Mouse (Mus musculus) heart, postnatal 0 days (tissue): ENCODE data around the gene 4833427G06Rik. TPM values are rescaled to one million over a fixed set of nuclear protein-coding genes. Genes with fewer than 3 reads are reported as not detected.

Source experiments
- ATAC-seq: fragments of 200-750 bp; cut with Nextera tagmentation; 2 replicates; pipeline ENCODE4 v1.8.0; 2017; ENCODE audit warnings: low read depth, moderate number of reproducible peaks, moderate library complexity; ENCODE audit not compliant: insufficient read depth
- DNase-seq: peaks from one replicate; pipeline ENCODE4 v3.0.0-alpha.2; 2016; ENCODE audit warnings: low spot score
- H3K27ac ChIP-seq: fragments of 300-500 bp; sonication (generic); 2 replicates; pipeline ENCODE4 v1.5.1; 2014; ENCODE audit warnings: low read depth, mild to moderate bottlenecking
- H3K27me3 ChIP-seq: fragments of 300-500 bp; sonication (generic); 2 replicates; pipeline ENCODE4 v1.6.1; 2014; ENCODE audit warnings: low read length, mixed read lengths; ENCODE audit not compliant: control insufficient read depth, insufficient read depth
- H3K36me3 ChIP-seq: fragments of 300-500 bp; sonication (generic); replicated peaks from 2 replicates; pipeline ENCODE4 v1.6.1; 2014; ENCODE audit warnings: low read length, mixed read lengths; ENCODE audit not compliant: control insufficient read depth, insufficient read depth
- H3K4me1 ChIP-seq: fragments of 300-500 bp; sonication (generic); 2 replicates; pipeline ENCODE4 v1.6.1; 2014; ENCODE audit warnings: antibody characterized with exemption; ENCODE audit not compliant: control insufficient read depth, insufficient read depth
- H3K4me2 ChIP-seq: fragments of 300-500 bp; sonication (generic); 2 replicates; pipeline ENCODE4 v1.6.1; 2014; ENCODE audit warnings: low read depth, mild to moderate bottlenecking, low read length, moderate library complexity
- H3K4me3 ChIP-seq: fragments of 300-500 bp; sonication (generic); 2 replicates; pipeline ENCODE4 v1.5.1; 2014; ENCODE audit warnings: low read depth, low read length
- H3K9ac ChIP-seq: fragments of 300-500 bp; sonication (generic); replicated peaks from 2 replicates; pipeline ENCODE4 v1.6.1; 2014; ENCODE audit warnings: low read depth, low read length, mixed read lengths
- H3K9me3 ChIP-seq: fragments of 300-500 bp; sonication (generic); replicated peaks from 2 replicates; pipeline ENCODE4 v1.6.1; 2016; ENCODE audit warnings: low read length; ENCODE audit not compliant: control insufficient read depth
- CTCF ChIP-seq: IDR thresholded peaks from 2 replicates; pipeline ENCODE4 v1.5.1; 2016; ENCODE audit warnings: antibody characterized with exemption, control low read depth, low read depth
- EP300 ChIP-seq: IDR thresholded peaks from 2 replicates; pipeline ENCODE4 v1.6.1; 2016; ENCODE audit warnings: antibody characterized with exemption, low read depth
- WGBS: fragments of 180-500 bp; shearing (Covaris S2); extraction: QIAGEN DNeasy Blood & Tissue Kit; methylation state at CpG from one replicate; pipeline ENCODE4 v1.1.7; 2014; 5-methylcytosine and 5-hydroxymethylcytosine counted together
- polyA plus RNA-seq: library from polyadenylated mRNA; unstranded; fragments of >200 nt; fragmentation: Nextera tagmentation; extraction: Ambion mirVana; gene quantifications from 2 replicates; pipeline ENCODE4 v1.2.1, GENCODE M21; 2015
- total RNA-seq: library from RNA; depleted of rRNA; stranded (reverse); fragments of >200 nt; gene quantifications from 2 replicates; pipeline ENCODE4 v1.2.3, GENCODE M21; 2014; ENCODE audit warnings: low replicate concordance

Gene 4833427G06Rik
- total and polyA plus RNA-seq, 2 experiments from 2014 or later: not detected

DNA sequence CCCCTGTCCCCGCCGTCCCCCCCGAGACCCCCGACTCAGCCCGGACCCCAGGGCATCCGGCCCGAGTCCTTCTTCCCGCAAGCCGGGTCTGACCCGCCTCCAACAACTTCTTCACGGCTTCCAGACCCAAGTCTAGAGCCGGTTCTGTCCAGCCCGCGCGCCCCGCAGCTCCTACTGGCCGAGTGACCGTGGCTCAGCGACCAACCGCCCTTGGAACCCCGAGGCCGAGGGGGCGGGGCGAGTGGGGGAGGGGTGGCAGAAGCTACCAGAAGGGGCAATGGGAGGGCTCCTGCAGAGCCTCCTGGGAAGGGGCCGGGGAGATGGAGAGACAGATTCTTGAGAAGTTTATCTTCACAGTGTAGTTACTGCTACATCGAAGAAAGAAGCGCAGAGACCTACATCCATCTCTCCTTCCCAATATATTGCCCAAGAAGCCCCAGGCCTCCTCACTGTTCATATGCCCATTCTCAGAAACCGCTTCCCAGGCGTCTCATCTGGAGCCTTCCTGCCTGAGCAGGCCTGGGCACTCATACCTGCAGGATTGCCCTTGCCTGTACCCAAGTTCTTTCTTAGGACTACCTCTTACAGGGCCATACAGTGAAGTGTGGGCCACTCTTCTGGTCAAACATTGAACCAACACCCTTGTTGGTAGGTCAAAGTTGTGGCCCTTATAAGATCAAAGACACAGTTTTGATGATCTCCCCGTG lies 2.1 kb upstream of the 4833427G06Rik start:
- H3K4me1 ChIP-seq: 0 out of 2 replicates have a peak, but pooled peaks cover 7% of the 10 kb centered on the region
- WGBS: 9% methylated on average over 30 of the region's 30 CpGs
- no peaks in the 10 kb centered on the region for H3K36me3 ChIP-seq
- DNase-seq (peak; percentile 7), ATAC-seq (peak; percentile 64)
- H3K4me2 ChIP-seq: peak overlapping the region; percentile 99
- peak overlapping the region; percentile 57 for H3K9ac ChIP-seq
- H3K4me3 ChIP-seq: peak overlapping the region; percentile 58
- H3K9me3 ChIP-seq: no peaks in the 10 kb centered on the region
- no peak overlapping the region for H3K27ac ChIP-seq
- H3K27me3 ChIP-seq: peaks cover 22% of the 10 kb centered on the region
- TF ChIP-seq EP300: no peak
- no peak for TF ChIP-seq CTCF

DNA sequence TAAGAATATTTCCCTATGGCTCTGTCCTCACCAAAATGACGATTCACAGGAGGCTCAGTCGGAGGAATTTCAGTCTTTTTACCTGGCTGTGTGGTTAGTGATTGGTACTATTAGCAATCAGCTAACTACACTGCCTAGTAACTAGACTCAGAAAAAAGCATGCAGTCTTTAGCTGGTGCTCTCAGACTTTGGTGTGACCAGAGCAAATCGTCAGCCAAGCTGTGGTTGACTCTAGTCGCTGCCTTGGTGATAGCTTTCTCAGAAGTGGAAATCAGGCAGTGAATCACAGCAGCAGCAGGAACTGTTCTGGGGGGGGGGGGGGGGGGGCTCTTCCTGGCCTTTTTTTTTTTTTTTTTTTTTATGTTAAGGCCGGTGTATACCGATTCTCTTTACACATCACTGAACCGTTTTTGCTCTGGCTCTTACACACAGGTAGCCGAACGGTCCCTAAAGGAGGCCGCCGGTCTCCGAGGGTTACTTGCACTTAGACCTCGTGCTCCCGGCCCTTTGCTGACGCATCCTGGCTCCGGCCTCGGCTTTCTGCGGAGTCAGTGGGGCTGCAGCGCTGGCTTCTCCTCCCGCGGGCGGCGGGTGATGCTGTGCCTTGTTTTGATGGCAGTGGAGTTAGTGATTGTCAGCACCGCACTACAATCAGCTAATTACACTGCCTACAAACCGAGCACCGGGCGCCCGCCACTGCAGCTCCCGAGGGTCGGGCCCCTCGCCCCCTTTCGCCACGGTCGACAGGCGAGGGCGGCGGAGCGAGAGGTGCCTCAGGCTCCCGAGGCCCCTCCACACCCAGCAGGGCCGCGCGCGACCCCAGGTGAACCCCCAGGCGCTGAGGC lies 1.3 kb upstream of the 4833427G06Rik start:
- TF ChIP-seq CTCF (no peak), EP300 (no peak)
- Histone ChIP-seq H3K4me3 (peak overlapping the region; percentile 58), H3K27me3 (peaks cover 22% of the 10 kb centered on the region), H3K4me1 (0 out of 2 replicates have a peak, but pooled peaks cover 7% of the 10 kb centered on the region), H3K9me3 (no peaks in the 10 kb centered on the region), H3K27ac (no peak overlapping the region), H3K4me2 (peak overlapping the region; percentile 99), H3K36me3 (no peaks in the 10 kb centered on the region), H3K9ac (peak overlapping the region; percentile 57)
- 3% methylated on average over 44 of the region's 44 CpGs for WGBS
- ATAC-seq (peak; percentile 74; the same call in 1 of the 2 replicates), DNase-seq (peak; percentile 18)

DNA sequence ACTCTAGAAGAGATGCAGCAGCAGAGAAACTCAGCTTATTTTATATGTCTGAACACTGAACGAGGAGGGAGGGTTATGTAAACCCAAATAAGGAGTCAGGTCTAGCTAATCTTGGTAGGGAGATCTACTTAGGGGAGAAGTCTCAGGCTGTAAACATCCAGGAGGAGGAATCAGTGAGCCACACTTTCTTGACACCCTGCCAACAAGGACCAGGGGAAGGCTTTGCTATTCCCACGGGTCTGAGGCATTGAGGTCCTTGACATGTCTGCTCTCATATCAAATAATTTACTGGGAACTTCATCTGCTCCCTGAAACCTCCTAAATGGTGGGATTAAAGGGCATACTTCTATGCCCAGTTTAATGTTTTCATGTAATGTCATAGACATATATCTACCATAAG lies 5.6 kb downstream of the 4833427G06Rik start:
- H3K36me3 ChIP-seq: no peaks in the 10 kb centered on the region

DNA sequence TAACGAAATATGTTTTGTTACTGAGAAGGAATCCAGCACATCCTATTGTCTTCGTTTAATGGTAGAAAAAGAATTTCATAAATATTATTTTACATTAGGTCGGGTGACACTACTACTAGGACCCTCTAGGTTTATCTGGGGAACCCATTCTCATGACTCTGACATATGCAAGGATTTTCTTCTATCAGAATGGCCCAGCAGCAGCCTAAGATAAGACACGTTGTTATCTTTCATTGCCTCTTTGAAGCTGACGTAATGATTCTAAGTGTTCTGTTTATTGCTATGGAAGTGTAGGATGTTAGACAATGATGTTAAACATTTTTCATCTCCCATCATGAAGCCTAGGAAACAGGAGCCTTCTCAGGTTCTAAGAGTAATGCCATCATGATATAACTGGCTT lies 8.2 kb downstream of the 4833427G06Rik start:
- Histone ChIP-seq H3K4me1 (no peaks in the 10 kb centered on the region), H3K27me3 (no peaks in the 10 kb centered on the region), H3K9me3 (no peaks in the 10 kb centered on the region), H3K36me3 (no peaks in the 10 kb centered on the region), H3K4me2 (no peak overlapping the region), H3K9ac (no peak overlapping the region), H3K4me3 (no peak overlapping the region), H3K27ac (no peak overlapping the region)
- DNase-seq (no peak), ATAC-seq (no peak)
- 35% methylated on average over 5 of the region's 5 CpGs for WGBS
- TF ChIP-seq CTCF (no peak), EP300 (no peak)

More for the DNA sequence above, 5.6 kb downstream of the 4833427G06Rik start:
- H3K4me2 ChIP-seq: no peak overlapping the region
- H3K4me3 ChIP-seq: no peak overlapping the region
- peaks cover 13% of the 10 kb centered on the region; the same call in 1 of the 2 replicates for H3K27me3 ChIP-seq
- no peak overlapping the region for H3K27ac ChIP-seq
- DNase-seq: no peak
- no peak overlapping the region for H3K9ac ChIP-seq
- no peaks in the 10 kb centered on the region for H3K9me3 ChIP-seq
- no peak for ATAC-seq
- H3K4me1 ChIP-seq: no peaks in the 10 kb centered on the region
- 35% methylated on average over 2 of the region's 2 CpGs for WGBS
- TF ChIP-seq EP300: no peak
- TF ChIP-seq CTCF: no peak

DNA sequence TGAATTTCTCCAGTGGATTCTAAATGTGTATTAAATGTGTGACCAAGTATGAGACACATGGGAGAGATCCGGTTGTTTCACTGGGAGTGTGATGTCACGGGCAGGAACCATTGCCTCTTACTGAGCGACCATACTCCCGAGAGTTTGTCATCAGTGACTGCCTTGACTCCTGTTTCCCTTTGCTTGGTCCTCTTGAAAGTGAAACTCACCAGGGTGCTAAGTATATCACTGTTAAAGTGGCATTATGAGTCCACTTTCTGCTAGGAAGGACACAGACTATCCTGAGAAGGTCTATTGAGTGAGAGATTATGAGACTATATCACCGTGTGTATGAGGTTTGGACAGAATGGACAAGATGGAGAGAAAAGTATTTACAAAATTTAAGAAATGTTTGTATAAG lies 20.3 kb downstream of the 4833427G06Rik start:
- ATAC-seq (no peak), DNase-seq (no peak)
- H3K4me1 ChIP-seq: peaks cover 3% of the 10 kb centered on the region; the same call in 1 of the 2 replicates
- H3K4me3 ChIP-seq: no peak overlapping the region
- WGBS: 73% methylated on average over 5 of the region's 5 CpGs
- no peak for TF ChIP-seq CTCF
- H3K27me3 ChIP-seq: no peaks in the 10 kb centered on the region
- no peak overlapping the region for H3K9ac ChIP-seq
- H3K9me3 ChIP-seq: no peaks in the 10 kb centered on the region
- H3K36me3 ChIP-seq: no peaks in the 10 kb centered on the region
- no peak overlapping the region for H3K4me2 ChIP-seq
- H3K27ac ChIP-seq: no peak overlapping the region
